Mouse (Mus musculus) central nervous system, embryonic 14 days (tissue): ENCODE results near the gene Vmn2r33. TPM values are rescaled to one million over a fixed set of nuclear protein-coding genes. Genes with fewer than 3 reads are reported as not detected.

Experiments
- polyA plus RNA-seq: library from polyadenylated mRNA; depleted of rRNA; stranded (reverse); fragments of >200 nt; gene quantifications from 2 replicates; pipeline ENCODE4 v1.2.3, GENCODE M21; 2012; rRNA removed

Vmn2r33 gene
- polyA plus RNA-seq: not detected in 2 replicates

GRCm38 (mm10) chr7:7566686-7567085, at the start of gene Vmn2r33:
Gene Vmn2r33 (minus strand): TSS chr7:7566786.

Other genes with a start within 250 kb of the Vmn2r33 start
- gene Vmn2r30, start 229.2 kb downstream of the Vmn2r33 start, polyA plus RNA-seq: not detected in 2 replicates
- not detected in 2 replicates for gene Gm45783, start 192.2 kb downstream of the Vmn2r33 start, polyA plus RNA-seq
- gene Vmn2r31, start 167.1 kb downstream of the Vmn2r33 start, polyA plus RNA-seq: not detected in 2 replicates
- not detected in 2 replicates for gene Vmn2r32, start 86.8 kb downstream of the Vmn2r33 start, polyA plus RNA-seq
- gene Vmn2r34, start 122.7 kb upstream of the Vmn2r33 start, polyA plus RNA-seq: not detected in 2 replicates